Mouse (Mus musculus) forebrain, embryonic 10.5 days (tissue): ENCODE results near the gene Tmprss6. TPM values are rescaled to one million over a fixed set of nuclear protein-coding genes. Genes with fewer than 3 reads are reported as not detected.

Experiments
- DNase-seq: peaks from one replicate; pipeline ENCODE4 v3.0.0-alpha.2; 2017; ENCODE audit warnings: low spot score; ENCODE audit errors: extremely low spot score
- H3K27ac ChIP-seq: fragments of 300-500 bp; sonication (generic); 2 replicates; pipeline ENCODE4 v1.5.1; 2016; ENCODE audit warnings: mild to moderate bottlenecking
- H3K27me3 ChIP-seq: fragments of 300-500 bp; sonication (generic); 2 replicates; pipeline ENCODE4 v1.6.1; 2016; ENCODE audit warnings: mild to moderate bottlenecking; ENCODE audit not compliant: poor library complexity, severe bottlenecking
- H3K36me3 ChIP-seq: fragments of 300-500 bp; sonication (generic); replicated peaks from 2 replicates; pipeline ENCODE4 v1.6.1; 2016; ENCODE audit warnings: mild to moderate bottlenecking, moderate library complexity
- H3K4me1 ChIP-seq: fragments of 300-500 bp; sonication (generic); 2 replicates; pipeline ENCODE4 v1.6.1; 2016
- H3K4me3 ChIP-seq: fragments of 300-500 bp; sonication (generic); 2 replicates; pipeline ENCODE4 v1.5.1; 2016; ENCODE audit warnings: mild to moderate bottlenecking, moderate library complexity
- H3K9me3 ChIP-seq: fragments of 300-500 bp; sonication (generic); 2 replicates; pipeline ENCODE4 v1.6.1; 2016; ENCODE audit warnings: mild to moderate bottlenecking, moderate library complexity
- WGBS: fragments of 180-500 bp; shearing (Covaris S2); methylation state at CpG from one replicate; pipeline ENCODE4 v1.1.7; 2016; 5-methylcytosine and 5-hydroxymethylcytosine counted together
- polyA plus RNA-seq: library from polyadenylated mRNA; unstranded; fragments of >200 nt; fragmentation: Nextera tagmentation; extraction: Ambion mirVana; gene quantifications from 2 replicates; pipeline ENCODE4 v1.2.1, GENCODE M21; 2016

Gene Tmprss6
- polyA plus RNA-seq, 1 experiment from 2014 or later = 0.30 TPM

GRCm38 (mm10) chr15:78422046-78422956 lies 46.1 kb downstream of the Tmprss6 start:
- Histone ChIP-seq H3K4me1 (peaks cover 10% of the 10 kb centered on the region), H3K27ac (no peak overlapping the region), H3K9me3 (no peaks in the 10 kb centered on the region), H3K27me3 (peaks cover 11% of the 10 kb centered on the region), H3K36me3 (no peaks in the 10 kb centered on the region), H3K4me3 (no peak overlapping the region)
- 16% methylated on average over 16 of the region's 16 CpGs for WGBS
- DNase-seq = peak; percentile 87

GRCm38 (mm10) chr15:78420395-78420794 lies 48.0 kb downstream of the Tmprss6 start:
- Histone ChIP-seq H3K9me3 (no peaks in the 10 kb centered on the region), H3K36me3 (no peaks in the 10 kb centered on the region), H3K27me3 (peaks cover 11% of the 10 kb centered on the region), H3K4me3 (no peak overlapping the region), H3K27ac (no peak overlapping the region), H3K4me1 (peaks cover 19% of the 10 kb centered on the region)
- WGBS = 82% methylated on average over 13 of the region's 13 CpGs
- no peak for DNase-seq

- no peak for DNase-seq
- Histone ChIP-seq H3K36me3 (peaks cover 5% of the 10 kb centered on the region; the same call in 1 of the 2 replicates), H3K27me3 (peaks cover 8% of the 10 kb centered on the region), H3K9me3 (no peaks in the 10 kb centered on the region), H3K4me3 (no peak overlapping the region), H3K27ac (peak overlapping the region; percentile 59; the same call in 1 of the 2 replicates), H3K4me1 (peaks cover 17% of the 10 kb centered on the region)
- 25% methylated on average over 4 of the region's 4 CpGs for WGBS
These were observed 51.5 kb downstream of the Tmprss6 start for GRCm38 (mm10) chr15:78416937-78417336.

GRCm38 (mm10) chr15:78414157-78414556 lies 54.3 kb downstream of the Tmprss6 start:
- no peak overlapping the region for H3K4me3 ChIP-seq
- 90% methylated on average over 8 of the region's 8 CpGs for WGBS
- peaks cover 5% of the 10 kb centered on the region; the same call in 1 of the 2 replicates for H3K36me3 ChIP-seq

GRCm38 (mm10) chr15:78413719-78414117 lies 54.7 kb downstream of the Tmprss6 start:
- Histone ChIP-seq H3K36me3 (peaks cover 5% of the 10 kb centered on the region; the same call in 1 of the 2 replicates), H3K27me3 (peaks cover 40% of the 10 kb centered on the region), H3K27ac (peak overlapping the region; percentile 45), H3K4me1 (peaks cover 40% of the 10 kb centered on the region), H3K9me3 (no peaks in the 10 kb centered on the region), H3K4me3 (no peak overlapping the region)
- DNase-seq = no peak
- WGBS = 64% methylated on average over 1 of the region's 1 CpGs

More at GRCm38 (mm10) chr15:78414157-78414556, 54.3 kb downstream of the Tmprss6 start:
- H3K27me3 ChIP-seq = peaks cover 36% of the 10 kb centered on the region
- peaks cover 36% of the 10 kb centered on the region for H3K4me1 ChIP-seq
- no peaks in the 10 kb centered on the region for H3K9me3 ChIP-seq
- H3K27ac ChIP-seq = no peak overlapping the region
- no peak for DNase-seq

- Histone ChIP-seq H3K36me3 (peaks cover 5% of the 10 kb centered on the region; the same call in 1 of the 2 replicates), H3K4me1 (peaks cover 45% of the 10 kb centered on the region), H3K9me3 (no peaks in the 10 kb centered on the region), H3K4me3 (no peak overlapping the region), H3K27me3 (peaks cover 45% of the 10 kb centered on the region), H3K27ac (peak overlapping the region; percentile 45)
- no peak for DNase-seq
- 90% methylated on average over 14 of the region's 14 CpGs for WGBS
These were observed 55.2 kb downstream of the Tmprss6 start for GRCm38 (mm10) chr15:78413083-78413718.

- peak overlapping the region; percentile 48 for H3K27ac ChIP-seq
- 9% methylated on average over 12 of the region's 12 CpGs for WGBS
- peaks cover 69% of the 10 kb centered on the region for H3K4me1 ChIP-seq
- H3K4me3 ChIP-seq = peak overlapping the region; percentile 44
- DNase-seq = no peak
- peaks cover 54% of the 10 kb centered on the region for H3K27me3 ChIP-seq
- no peaks in the 10 kb centered on the region for H3K9me3 ChIP-seq
- peaks cover 5% of the 10 kb centered on the region; the same call in 1 of the 2 replicates for H3K36me3 ChIP-seq
These were observed 58.8 kb downstream of the Tmprss6 start for GRCm38 (mm10) chr15:78409570-78410052.

GRCm38 (mm10) chr15:78406293-78406934 lies 62.0 kb downstream of the Tmprss6 start, which contains the start of gene Mpst:
TSS of gene Mpst (plus strand) at chr15:78406416.
- Histone ChIP-seq H3K4me1 (peaks cover 89% of the 10 kb centered on the region), H3K27ac (peak within 1 kb of the TSS; percentile 96), H3K36me3 (no peaks in the 10 kb centered on the region), H3K27me3 (peaks cover 41% of the 10 kb centered on the region), H3K9me3 (no peaks in the 10 kb centered on the region), H3K4me3 (peak within 1 kb of the TSS; percentile 77)
- WGBS = under 1% methylated on average over 40 of the region's 40 CpGs
- peak; percentile 86 for DNase-seq

- H3K27me3 ChIP-seq = peaks cover 34% of the 10 kb centered on the region
- 2% methylated on average over 34 of the region's 34 CpGs for WGBS
- peak; percentile 79 for DNase-seq
These were observed 62.8 kb downstream of the Tmprss6 start, which contains the start of gene Tst for GRCm38 (mm10) chr15:78405517-78406211. TSS of gene Tst (minus strand) at chr15:78405907.

GRCm38 (mm10) chr15:78405098-78405497 lies 63.3 kb downstream of the Tmprss6 start:
- H3K9me3 ChIP-seq = no peaks in the 10 kb centered on the region
- WGBS = 54% methylated on average over 11 of the region's 11 CpGs

More at GRCm38 (mm10) chr15:78405517-78406211, 62.8 kb downstream of the Tmprss6 start, which contains the start of gene Tst:
- Histone ChIP-seq H3K36me3 (no peaks in the 10 kb centered on the region), H3K4me3 (peak within 1 kb of the TSS; percentile 77), H3K4me1 (peaks cover 86% of the 10 kb centered on the region), H3K27ac (peak within 1 kb of the TSS; percentile 96), H3K9me3 (no peaks in the 10 kb centered on the region)

GRCm38 (mm10) chr15:78403896-78404295 lies 64.5 kb downstream of the Tmprss6 start:
- Histone ChIP-seq H3K36me3 (no peaks in the 10 kb centered on the region), H3K27ac (0 out of 2 replicates have a peak overlapping the region, but pooled peaks have one; percentile 37), H3K9me3 (no peaks in the 10 kb centered on the region), H3K4me1 (peaks cover 69% of the 10 kb centered on the region), H3K4me3 (no peak overlapping the region), H3K27me3 (peaks cover 16% of the 10 kb centered on the region)
- 87% methylated on average over 1 of the region's 1 CpGs for WGBS
- no peak for DNase-seq

More at GRCm38 (mm10) chr15:78405098-78405497, 63.3 kb downstream of the Tmprss6 start:
- no peaks in the 10 kb centered on the region for H3K36me3 ChIP-seq
- peaks cover 80% of the 10 kb centered on the region for H3K4me1 ChIP-seq
- peak overlapping the region; percentile 77 for H3K4me3 ChIP-seq
- DNase-seq = no peak
- peaks cover 28% of the 10 kb centered on the region for H3K27me3 ChIP-seq
- H3K27ac ChIP-seq = peak overlapping the region; percentile 96
